Mouse (Mus musculus): ENCODE data around the gene Mdm1. TPM values are rescaled to one million over a fixed set of nuclear protein-coding genes. Genes with fewer than 3 reads are reported as not detected.

The Mdm1 gene
- polyA plus RNA-seq, 1 experiment from 2014 or later, result 17.9 TPM

DNA sequence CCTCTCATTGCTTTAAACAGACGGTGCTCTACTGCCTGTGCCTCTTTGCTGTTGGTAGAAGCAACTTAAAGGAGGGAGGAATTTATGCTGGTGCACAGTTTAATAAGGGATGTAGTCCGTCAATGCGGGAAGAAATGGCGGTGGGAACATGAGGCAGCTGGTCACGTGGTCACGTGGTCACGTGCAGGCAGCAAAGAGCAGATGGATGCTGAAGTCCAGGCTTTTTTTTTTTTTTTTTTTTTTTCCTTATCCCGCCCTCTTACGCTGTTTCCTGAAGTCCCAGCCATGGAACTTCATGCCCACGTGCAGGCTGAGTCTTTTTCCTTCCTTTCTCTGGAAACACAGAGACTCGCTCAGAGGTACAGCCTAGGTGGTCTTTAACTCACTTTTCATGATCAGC lies 3.1 kb upstream of the Mdm1 start:
- Histone ChIP-seq H3K4me3 (replicated peaks; ENCODE audit: low read length) (no peak overlapping the region), H3K27ac (ENCODE audit: low read length) (no peak overlapping the region), H3K9me3 (replicated peaks; ENCODE audit: control insufficient read depth, low read length) (no peaks in the 10 kb centered on the region), H3K36me3 (ENCODE audit: control insufficient read depth, insufficient read depth, low read length) (no peaks in the 10 kb centered on the region), H3K4me1 (ENCODE audit: control insufficient read depth, insufficient read depth, low read length) (0 out of 2 replicates have a peak, but pooled peaks cover 4% of the 10 kb centered on the region), H3K9ac (ENCODE audit: low read length) (no peak overlapping the region), H3K4me2 (ENCODE audit: low read depth, low read length) (no peak overlapping the region), H3K27me3 (ENCODE audit: control insufficient read depth, insufficient read depth, low read length) (no peaks in the 10 kb centered on the region)
- WGBS, result 86% methylated on average over 11 of the region's 11 CpGs
- ATAC-seq (ENCODE audit: insufficient read depth, low FRiP score), result no peak

DNA sequence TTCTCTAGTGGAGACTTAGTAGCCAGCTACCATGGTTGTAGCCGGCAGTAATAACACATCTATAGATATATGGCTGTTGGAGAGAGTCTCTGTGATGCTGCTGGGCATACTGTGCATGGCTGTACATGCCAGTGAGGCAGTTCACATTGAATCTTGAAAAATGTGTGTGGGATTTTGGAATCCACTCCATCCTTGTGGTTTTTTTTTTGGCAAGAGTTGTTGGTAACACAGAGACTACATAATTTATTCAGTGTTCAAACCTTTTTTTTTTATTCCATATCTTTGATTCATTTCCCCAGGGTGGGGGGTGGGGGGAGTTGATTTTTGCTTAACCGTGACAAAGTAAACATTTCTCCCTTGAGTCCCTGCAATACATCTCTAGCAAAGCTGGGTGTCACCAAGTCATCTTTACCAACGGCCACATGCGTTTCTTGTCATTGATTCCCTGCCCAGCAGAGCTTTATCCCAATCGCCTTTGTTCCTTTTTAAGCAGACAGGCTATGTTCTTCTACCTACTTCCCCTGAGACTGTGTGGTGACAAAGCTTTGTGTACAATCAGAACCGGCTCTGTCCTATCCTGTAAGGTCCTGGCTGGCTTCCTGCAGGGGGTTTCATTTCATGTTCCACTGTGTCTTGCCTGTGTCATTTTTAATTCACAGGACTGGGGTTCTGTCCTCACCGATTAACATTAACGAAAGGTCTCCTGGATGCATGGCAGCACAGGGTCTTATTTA lies 1.6 kb upstream of the Mdm1 start:
- H3K27ac ChIP-seq (ENCODE audit: low read length), result no peak overlapping the region
- H3K4me3 ChIP-seq (replicated peaks; ENCODE audit: low read length), result no peak overlapping the region
- H3K9me3 ChIP-seq (replicated peaks; ENCODE audit: control insufficient read depth, low read length), result no peaks in the 10 kb centered on the region
- H3K4me1 ChIP-seq (ENCODE audit: control insufficient read depth, insufficient read depth, low read length), result 0 out of 2 replicates have a peak, but pooled peaks cover 4% of the 10 kb centered on the region
- ATAC-seq (ENCODE audit: insufficient read depth, low FRiP score), result no peak
- H3K36me3 ChIP-seq (ENCODE audit: control insufficient read depth, insufficient read depth, low read length), result no peaks in the 10 kb centered on the region
- WGBS, result 70% methylated on average over 8 of the region's 8 CpGs
- no peak overlapping the region for H3K4me2 ChIP-seq (ENCODE audit: low read depth, low read length)
- no peaks in the 10 kb centered on the region for H3K27me3 ChIP-seq (ENCODE audit: control insufficient read depth, insufficient read depth, low read length)
- no peak overlapping the region for H3K9ac ChIP-seq (ENCODE audit: low read length)

DNA sequence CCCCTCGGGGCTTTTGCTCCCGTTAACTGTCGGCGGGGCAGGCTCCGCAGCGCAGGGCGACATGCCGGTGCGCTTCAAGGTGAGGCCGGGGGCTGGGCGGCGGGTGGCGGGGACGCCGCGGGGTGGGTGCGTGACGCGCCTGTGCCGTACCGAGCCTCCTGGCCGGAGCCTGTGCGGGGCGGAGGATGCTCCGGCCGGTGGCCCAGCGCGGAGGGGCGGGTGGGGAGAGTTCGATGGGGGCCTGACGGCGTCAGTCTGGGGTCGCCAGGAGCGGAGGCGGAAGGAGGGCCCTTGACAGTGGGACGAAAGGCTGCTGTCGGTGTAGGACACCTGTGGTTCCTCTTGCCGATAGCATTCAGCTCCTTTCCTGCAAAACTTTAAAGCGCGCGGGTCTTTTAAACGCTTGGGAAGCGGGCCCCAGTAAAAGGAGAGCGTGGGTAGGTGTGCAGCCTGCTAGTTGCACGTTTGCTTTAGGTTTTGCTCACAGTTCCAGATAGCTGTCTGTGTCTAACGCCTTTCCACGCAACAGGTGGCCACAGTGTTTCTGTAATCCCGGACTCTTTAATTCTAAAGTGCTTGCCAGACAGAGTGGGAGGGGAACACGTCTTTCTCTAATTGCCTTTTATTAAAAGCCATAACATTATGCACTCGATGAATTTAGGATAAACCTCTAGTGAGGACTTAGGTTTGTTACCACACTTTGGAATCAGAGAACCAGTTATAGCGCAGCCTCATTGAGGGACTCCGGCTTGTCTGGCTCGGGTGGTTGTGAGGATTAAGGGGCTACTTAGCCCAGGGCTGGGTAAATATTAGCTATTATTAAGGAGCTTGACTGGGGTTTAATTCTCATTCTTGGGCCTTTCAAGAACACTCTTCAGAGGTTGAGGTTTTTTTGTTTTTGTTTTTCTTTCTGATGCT lies 532 bp downstream of the Mdm1 start:
- Histone ChIP-seq H3K4me2 (ENCODE audit: low read depth, low read length) (peak overlapping the region; percentile 73), H3K9me3 (replicated peaks; ENCODE audit: control insufficient read depth, low read length) (no peaks in the 10 kb centered on the region), H3K9ac (ENCODE audit: low read length) (peak overlapping the region; percentile 77), H3K27me3 (ENCODE audit: control insufficient read depth, insufficient read depth, low read length) (no peaks in the 10 kb centered on the region), H3K36me3 (ENCODE audit: control insufficient read depth, insufficient read depth, low read length) (no peaks in the 10 kb centered on the region), H3K4me1 (ENCODE audit: control insufficient read depth, insufficient read depth, low read length) (0 out of 2 replicates have a peak, but pooled peaks cover 4% of the 10 kb centered on the region), H3K4me3 (replicated peaks; ENCODE audit: low read length) (peak overlapping the region; percentile 75), H3K27ac (ENCODE audit: low read length) (no peak overlapping the region)
- WGBS, result 2% methylated on average over 53 of the region's 53 CpGs
- ATAC-seq (ENCODE audit: insufficient read depth, low FRiP score), result peak; percentile 61; the same call in 1 of the 2 replicates

DNA sequence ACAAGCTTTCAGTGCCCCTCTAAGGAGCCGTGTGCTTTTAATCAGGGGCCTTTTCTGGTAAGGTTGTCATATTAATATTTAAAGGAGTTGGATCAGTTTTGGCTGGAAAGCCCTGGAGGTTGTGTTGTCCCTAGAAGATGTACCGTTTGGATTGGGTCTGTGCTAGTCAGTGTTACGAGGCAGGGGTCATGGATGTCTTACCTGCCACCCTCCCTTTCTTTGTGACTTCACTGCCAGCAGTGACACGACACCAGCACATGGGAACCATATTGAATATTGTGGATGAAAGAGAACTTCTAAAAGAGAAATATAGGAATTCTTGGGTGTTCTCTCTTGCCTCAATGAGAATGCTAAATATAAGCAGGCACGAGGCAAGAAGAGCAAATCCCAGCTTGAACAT lies 7.8 kb downstream of the Mdm1 start:
- Histone ChIP-seq H3K4me2 (ENCODE audit: low read depth, low read length) (no peak overlapping the region), H3K4me1 (ENCODE audit: control insufficient read depth, insufficient read depth, low read length) (no peaks in the 10 kb centered on the region), H3K27ac (ENCODE audit: low read length) (no peak overlapping the region), H3K4me3 (replicated peaks; ENCODE audit: low read length) (no peak overlapping the region), H3K9me3 (replicated peaks; ENCODE audit: control insufficient read depth, low read length) (no peaks in the 10 kb centered on the region), H3K36me3 (ENCODE audit: control insufficient read depth, insufficient read depth, low read length) (no peaks in the 10 kb centered on the region), H3K27me3 (ENCODE audit: control insufficient read depth, insufficient read depth, low read length) (no peaks in the 10 kb centered on the region), H3K9ac (ENCODE audit: low read length) (no peak overlapping the region)
- WGBS, result 92% methylated on average over 5 of the region's 5 CpGs
- ATAC-seq (ENCODE audit: insufficient read depth, low FRiP score), result no peak

DNA sequence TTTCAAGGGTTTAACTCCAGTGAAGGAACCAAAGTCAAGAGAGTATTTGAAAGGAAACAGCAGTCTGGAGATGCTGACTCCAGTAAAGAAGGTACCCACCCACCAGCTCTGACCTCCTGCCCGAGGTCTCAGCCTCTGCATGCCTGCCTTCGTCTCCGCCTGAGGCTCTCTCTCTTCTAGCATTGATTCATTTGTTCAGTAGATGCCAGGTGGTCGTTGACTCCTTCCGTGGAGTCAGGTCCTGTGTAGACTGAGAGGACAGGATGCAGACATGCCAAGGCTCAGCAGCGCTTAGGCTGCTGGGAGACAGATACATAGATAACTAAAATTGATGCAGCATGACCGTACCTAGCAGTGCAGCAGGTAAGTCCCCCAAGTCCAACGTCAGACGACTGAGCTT lies 9.3 kb downstream of the Mdm1 start:
- WGBS, result 83% methylated on average over 9 of the region's 9 CpGs
- no peaks in the 10 kb centered on the region for H3K36me3 ChIP-seq (ENCODE audit: control insufficient read depth, insufficient read depth, low read length)
- no peak overlapping the region for H3K9ac ChIP-seq (ENCODE audit: low read length)
- ATAC-seq (ENCODE audit: insufficient read depth, low FRiP score), result no peak
- no peaks in the 10 kb centered on the region for H3K9me3 ChIP-seq (replicated peaks; ENCODE audit: control insufficient read depth, low read length)
- no peaks in the 10 kb centered on the region for H3K4me1 ChIP-seq (ENCODE audit: control insufficient read depth, insufficient read depth, low read length)
- no peak overlapping the region for H3K4me2 ChIP-seq (ENCODE audit: low read depth, low read length)
- H3K4me3 ChIP-seq (replicated peaks; ENCODE audit: low read length), result no peak overlapping the region
- H3K27ac ChIP-seq (ENCODE audit: low read length), result no peak overlapping the region
- no peaks in the 10 kb centered on the region for H3K27me3 ChIP-seq (ENCODE audit: control insufficient read depth, insufficient read depth, low read length)

DNA sequence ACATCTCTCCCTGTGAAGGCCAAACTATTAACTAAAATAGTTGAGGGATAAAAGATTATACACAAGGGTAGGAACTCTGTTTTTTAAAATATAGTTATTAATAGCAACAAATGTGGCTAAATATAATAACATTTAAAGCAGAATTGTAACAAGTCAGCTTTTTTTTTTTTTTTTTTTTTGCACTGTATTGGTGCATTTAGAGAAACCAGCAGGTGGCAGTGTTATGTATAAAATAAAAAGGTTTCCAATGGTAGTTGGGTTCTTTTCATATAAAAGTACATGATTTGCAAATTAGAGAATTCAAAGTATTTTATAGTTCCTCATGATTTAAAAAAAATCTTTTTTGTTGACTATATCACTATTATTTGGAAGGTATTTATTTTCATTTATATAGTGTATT lies 14.3 kb downstream of the Mdm1 start:
- Histone ChIP-seq H3K27me3 (ENCODE audit: control insufficient read depth, insufficient read depth, low read length) (no peaks in the 10 kb centered on the region), H3K9me3 (replicated peaks; ENCODE audit: control insufficient read depth, low read length) (no peaks in the 10 kb centered on the region), H3K36me3 (ENCODE audit: control insufficient read depth, insufficient read depth, low read length) (0 out of 2 replicates have a peak, but pooled peaks cover 6% of the 10 kb centered on the region), H3K4me3 (replicated peaks; ENCODE audit: low read length) (no peak overlapping the region), H3K4me2 (ENCODE audit: low read depth, low read length) (no peak overlapping the region), H3K27ac (ENCODE audit: low read length) (no peak overlapping the region), H3K9ac (ENCODE audit: low read length) (no peak overlapping the region), H3K4me1 (ENCODE audit: control insufficient read depth, insufficient read depth, low read length) (no peaks in the 10 kb centered on the region)
- no peak for ATAC-seq (ENCODE audit: insufficient read depth, low FRiP score)

DNA sequence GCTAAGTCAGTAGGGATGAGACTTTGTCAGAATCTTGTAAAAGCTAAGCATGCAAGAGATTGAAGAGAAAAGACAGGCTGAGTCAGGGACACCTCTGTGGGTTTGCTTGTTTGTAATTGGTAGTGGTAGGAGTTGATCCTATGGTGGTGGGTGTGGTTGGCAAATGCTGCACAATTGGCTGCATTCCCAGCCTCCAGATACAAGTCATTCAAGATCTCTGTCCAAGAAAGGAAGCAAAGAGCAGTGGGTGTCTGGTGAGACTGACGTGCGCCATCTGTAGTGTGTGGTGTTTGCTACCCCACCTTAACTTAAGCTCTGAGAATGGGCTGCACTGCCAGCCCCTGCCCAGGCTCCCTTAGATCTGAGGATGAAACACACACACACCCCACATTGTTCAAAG lies 19.5 kb downstream of the Mdm1 start:
- ATAC-seq (ENCODE audit: insufficient read depth, low FRiP score), result no peak
- Histone ChIP-seq H3K27ac (ENCODE audit: low read length) (no peak overlapping the region), H3K27me3 (ENCODE audit: control insufficient read depth, insufficient read depth, low read length) (no peaks in the 10 kb centered on the region), H3K4me2 (ENCODE audit: low read depth, low read length) (no peak overlapping the region), H3K9me3 (replicated peaks; ENCODE audit: control insufficient read depth, low read length) (no peaks in the 10 kb centered on the region), H3K4me3 (replicated peaks; ENCODE audit: low read length) (no peak overlapping the region), H3K4me1 (ENCODE audit: control insufficient read depth, insufficient read depth, low read length) (no peaks in the 10 kb centered on the region), H3K36me3 (ENCODE audit: control insufficient read depth, insufficient read depth, low read length) (0 out of 2 replicates have a peak, but pooled peaks cover 6% of the 10 kb centered on the region), H3K9ac (ENCODE audit: low read length) (no peak overlapping the region)
- WGBS, result 76% methylated on average over 2 of the region's 2 CpGs

DNA sequence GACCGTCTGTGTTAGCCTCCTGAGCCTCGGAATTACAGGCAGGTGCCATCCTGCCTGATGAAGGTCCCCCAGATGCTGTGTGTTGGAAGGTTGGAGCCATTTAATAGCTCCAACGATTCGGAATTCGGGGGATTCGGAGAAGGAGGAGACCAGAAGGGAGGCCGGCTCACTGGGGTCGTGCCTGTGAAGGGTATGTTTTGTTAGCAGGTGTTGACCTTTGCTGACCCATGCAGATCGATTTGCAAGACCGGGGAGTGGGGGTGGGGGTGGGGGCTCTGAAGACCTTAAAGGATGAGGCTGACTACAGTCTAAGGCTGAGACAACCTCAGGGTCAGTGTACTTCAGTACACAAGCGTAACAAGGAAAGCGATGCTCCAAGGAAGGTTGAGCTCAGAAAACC lies 27.6 kb downstream of the Mdm1 start:
- 62% methylated on average over 12 of the region's 12 CpGs for WGBS
- no peak overlapping the region for H3K9ac ChIP-seq (ENCODE audit: low read length)

DNA sequence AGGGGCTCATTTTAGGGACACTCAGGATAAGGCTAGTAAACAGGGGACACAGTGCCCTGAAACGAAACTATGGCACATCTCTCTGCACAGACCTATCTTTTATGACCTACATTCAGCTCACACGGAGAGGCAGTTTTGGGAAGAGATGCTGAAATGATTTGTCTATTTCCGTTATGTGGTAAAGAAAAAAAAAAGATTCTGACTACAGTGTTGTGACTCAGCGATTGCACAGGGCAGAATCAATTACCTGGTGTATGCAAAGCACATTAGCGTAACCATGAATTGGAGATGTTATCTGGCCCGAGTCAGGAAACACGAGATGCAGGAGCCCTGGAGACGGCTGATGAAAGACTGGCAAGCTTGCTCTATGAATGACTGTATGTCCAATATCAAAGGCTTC lies 30.8 kb downstream of the Mdm1 start:
- Histone ChIP-seq H3K4me2 (ENCODE audit: low read depth, low read length) (no peak overlapping the region), H3K9ac (ENCODE audit: low read length) (no peak overlapping the region), H3K4me1 (ENCODE audit: control insufficient read depth, insufficient read depth, low read length) (no peaks in the 10 kb centered on the region), H3K27me3 (ENCODE audit: control insufficient read depth, insufficient read depth, low read length) (no peaks in the 10 kb centered on the region), H3K27ac (ENCODE audit: low read length) (no peak overlapping the region), H3K9me3 (replicated peaks; ENCODE audit: control insufficient read depth, low read length) (no peaks in the 10 kb centered on the region), H3K4me3 (replicated peaks; ENCODE audit: low read length) (no peak overlapping the region), H3K36me3 (ENCODE audit: control insufficient read depth, insufficient read depth, low read length) (no peaks in the 10 kb centered on the region)
- no peak for ATAC-seq (ENCODE audit: insufficient read depth, low FRiP score)
- 76% methylated on average over 8 of the region's 8 CpGs for WGBS

More for the DNA sequence above, 27.6 kb downstream of the Mdm1 start:
- H3K4me3 ChIP-seq (replicated peaks; ENCODE audit: low read length), result no peak overlapping the region
- H3K36me3 ChIP-seq (ENCODE audit: control insufficient read depth, insufficient read depth, low read length), result no peaks in the 10 kb centered on the region
- no peak overlapping the region for H3K27ac ChIP-seq (ENCODE audit: low read length)
- H3K4me2 ChIP-seq (ENCODE audit: low read depth, low read length), result no peak overlapping the region
- ATAC-seq (ENCODE audit: insufficient read depth, low FRiP score), result no peak
- no peaks in the 10 kb centered on the region for H3K4me1 ChIP-seq (ENCODE audit: control insufficient read depth, insufficient read depth, low read length)
- H3K9me3 ChIP-seq (replicated peaks; ENCODE audit: control insufficient read depth, low read length), result no peaks in the 10 kb centered on the region
- no peaks in the 10 kb centered on the region for H3K27me3 ChIP-seq (ENCODE audit: control insufficient read depth, insufficient read depth, low read length)
